Mouse (Mus musculus): ENCODE results near the gene Pxn.

The Pxn gene

GRCm38 (mm10) chr5:115580229-115581001, 73.9 kb downstream of the Pxn start:
- DNase-seq (ENCODE audit: low read depth) = no peak

DNA sequence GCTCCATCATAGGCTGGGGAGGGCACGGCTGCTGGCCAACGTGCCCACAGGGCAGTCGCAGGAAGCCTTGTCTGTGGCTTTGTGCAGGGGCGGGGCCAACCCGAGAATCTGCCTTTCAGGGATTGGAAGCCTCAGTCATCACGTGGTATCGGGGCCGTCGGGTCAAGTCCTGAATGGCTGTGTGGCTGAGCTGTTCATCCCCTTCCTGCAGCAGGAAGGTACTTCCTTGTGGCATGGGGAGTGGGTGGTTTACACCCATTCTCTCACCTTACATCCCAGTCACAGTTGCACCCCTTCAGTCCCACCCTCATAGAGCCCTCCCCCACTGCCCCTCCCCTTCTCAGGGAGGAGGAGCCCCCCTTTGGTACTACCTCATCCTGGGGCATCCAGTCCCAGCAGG, 75.2 kb downstream of the Pxn start:
- DNase-seq (ENCODE audit: low read depth) = no peak

- DNase-seq (ENCODE audit: low read depth) = no peak
These were observed 79.1 kb downstream of the Pxn start for GRCm38 (mm10) chr5:115585616-115586015.

DNA sequence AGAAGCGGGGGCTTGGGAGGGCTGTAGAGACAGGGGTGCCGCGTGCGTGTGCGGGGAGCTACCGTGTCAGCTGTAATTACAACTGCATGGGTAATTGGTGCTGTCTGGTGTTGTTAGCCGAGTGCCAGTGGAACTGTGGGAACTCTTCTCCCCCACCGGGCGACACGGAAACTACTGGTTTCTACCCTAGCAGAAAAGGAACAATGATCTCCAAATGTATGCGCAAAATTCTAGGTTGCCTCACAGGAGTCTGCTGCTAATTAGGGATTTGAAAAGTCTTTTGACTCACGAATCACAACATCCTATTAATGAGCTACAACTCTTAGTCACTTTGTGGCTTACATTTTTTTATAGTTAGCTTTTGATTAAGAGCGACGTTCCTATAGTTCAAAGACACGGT, 79.7 kb downstream of the Pxn start:
- DNase-seq (ENCODE audit: low read depth) = no peak

DNA sequence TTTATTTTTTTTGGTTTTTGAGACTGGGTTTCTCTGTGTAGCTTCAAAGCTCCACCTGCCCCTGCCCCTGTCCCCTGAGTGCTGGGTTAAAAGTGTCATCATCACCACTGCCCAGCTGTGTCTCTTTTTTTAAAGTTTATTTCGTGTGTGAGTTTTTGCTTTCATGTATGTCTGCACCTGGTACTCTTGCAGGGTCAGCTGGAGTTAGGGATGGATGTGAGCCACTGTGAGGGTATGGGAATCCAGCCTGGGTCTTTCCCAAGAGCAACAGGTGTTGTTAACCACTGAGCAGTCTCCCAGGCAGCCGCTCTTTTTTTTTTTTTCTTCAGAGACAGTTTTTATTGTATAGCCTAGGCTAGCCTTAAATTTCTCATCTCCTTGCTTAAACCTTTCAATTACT, 80.3 kb downstream of the Pxn start:
- DNase-seq (ENCODE audit: low read depth) = no peak

DNA sequence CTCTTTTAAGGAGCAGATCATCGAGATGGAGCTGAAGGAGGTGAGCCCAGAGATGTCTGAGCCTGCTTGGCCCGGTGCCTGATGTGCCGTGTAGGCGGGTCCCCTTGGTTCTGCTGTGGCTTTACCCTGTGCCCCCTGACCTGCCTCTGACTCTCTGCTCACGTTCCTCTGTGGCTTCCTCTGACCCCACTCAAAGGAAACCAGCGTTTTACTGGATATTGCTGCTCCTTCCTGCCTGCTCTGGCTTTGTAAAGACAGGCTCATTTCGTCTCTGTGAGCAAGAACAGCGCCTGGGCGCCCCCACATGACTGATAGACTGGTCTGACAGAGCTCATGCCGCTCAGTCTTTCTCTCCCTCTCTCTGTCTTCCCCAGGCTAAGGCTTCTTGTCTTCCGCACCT, 84.6 kb downstream of the Pxn start:
- DNase-seq (ENCODE audit: low read depth) = no peak

GRCm38 (mm10) chr5:115591506-115591905, 85.0 kb downstream of the Pxn start:
- DNase-seq (ENCODE audit: low read depth) = no peak

- no peak for DNase-seq (ENCODE audit: low read depth)
These were observed 97.1 kb downstream of the Pxn start for GRCm38 (mm10) chr5:115603561-115603960.

Measured in c-Kit-positive CD71-positive TER-119-negative erythroid progenitor cells, embryonic 14.5 days (primary cell).